Mouse (Mus musculus) CH12.LX (cell line): ENCODE measurements around the gene Ehd3. TPM values are rescaled to one million over a fixed set of nuclear protein-coding genes. Genes with fewer than 3 reads are reported as not detected.

ENCODE experiments used
- DNase-seq: peaks from one replicate; pipeline ENCODE4 v3.0.0-alpha.2; 2013; ENCODE audit errors: extremely low read depth
- H3K27ac ChIP-seq: 2 replicates; pipeline ENCODE4 v1.5.1; 2012; ENCODE audit warnings: low read depth, mild to moderate bottlenecking, control low read depth, moderate library complexity; ENCODE audit not compliant: insufficient read depth
- H3K27me3 ChIP-seq: replicated peaks from 2 replicates; pipeline ENCODE3; 2012; ENCODE audit warnings: inconsistent platforms
- H3K36me3 ChIP-seq, 2 experiments: replicated peaks in 1 of 2; 2 replicates each; pipeline versions ENCODE3 to v1.6.1; 2012; ENCODE audit warnings: inconsistent platforms in 1 of 2, low read length in 1 of 2, mild to moderate bottlenecking in 1 of 2, mixed read lengths in 1 of 2, moderate library complexity in 1 of 2; ENCODE audit not compliant: control insufficient read depth in 1 of 2, insufficient read depth in 1 of 2
- H3K4me1 ChIP-seq, 2 experiments: 2 replicates each; pipeline ENCODE4 v1.6.1; 2012; ENCODE audit warnings: inconsistent platforms in 1 of 2, moderate library complexity in 1 of 2; ENCODE audit not compliant: insufficient read depth in 2 of 2, control insufficient read depth in 1 of 2
- H3K4me2 ChIP-seq: 2 replicates; pipeline ENCODE4 v1.6.1; 2012; ENCODE audit warnings: low read depth, mild to moderate bottlenecking, control low read depth; ENCODE audit not compliant: poor library complexity, insufficient read depth, severe bottlenecking
- H3K4me3 ChIP-seq, 3 experiments: fragments of 150-350 bp in 1 of 3; sonication (generic) in 1 of 3; replicated peaks in 1 of 3; 2 replicates each; pipeline versions ENCODE3 to v1.5.1; 2011 to 2012; ENCODE audit warnings: low read depth in 2 of 3, low read length in 2 of 3, mild to moderate bottlenecking in 2 of 3, moderate library complexity in 2 of 3, control low read depth in 1 of 3, improper control_type of control experiment in 1 of 3, inconsistent platforms in 1 of 3, mixed read lengths in 1 of 3; ENCODE audit not compliant: poor library complexity in 1 of 3
- H3K79me2 ChIP-seq: replicated peaks from 2 replicates; pipeline ENCODE4 v1.6.1; 2012; ENCODE audit warnings: mild to moderate bottlenecking, moderate library complexity; ENCODE audit not compliant: control insufficient read depth, poor library complexity, insufficient read depth, severe bottlenecking; ENCODE audit errors: extremely low read depth
- H3K9ac ChIP-seq: 2 replicates; pipeline ENCODE4 v1.6.1; 2012; ENCODE audit warnings: low read depth, mild to moderate bottlenecking, control low read depth, moderate library complexity; ENCODE audit not compliant: insufficient read depth
- H3K9me3 ChIP-seq: replicated peaks from 2 replicates; pipeline ENCODE3; 2012; ENCODE audit warnings: low read length, inconsistent platforms, mixed read lengths
- BHLHE40 ChIP-seq: IDR thresholded peaks from 2 replicates; pipeline ENCODE4 v1.6.1; 2011; ENCODE audit warnings: mild to moderate bottlenecking, low read depth, low read length, improper control_type of control experiment
- CHD1 ChIP-seq: IDR thresholded peaks from 2 replicates; pipeline ENCODE4 v1.6.1; 2012; ENCODE audit warnings: low read depth, low read length, improper control_type of control experiment, inconsistent platforms
- CTCF ChIP-seq, 2 experiments: IDR thresholded peaks in 1 of 2; conservative IDR thresholded peaks in 1 of 2; 2 replicates each; pipeline ENCODE4 v1.5.1; 2011 to 2012; ENCODE audit warnings: low read depth in 2 of 2, low read length in 2 of 2, improper control_type of control experiment in 1 of 2, inconsistent platforms in 1 of 2, mild to moderate bottlenecking in 1 of 2, moderate library complexity in 1 of 2
- ELF1 ChIP-seq: IDR thresholded peaks from 2 replicates; pipeline ENCODE4 v1.6.1; 2014; ENCODE audit warnings: low read depth, mild to moderate bottlenecking, inconsistent platforms, low read length, improper control_type of control experiment
- GABPA ChIP-seq: IDR thresholded peaks from 2 replicates; pipeline ENCODE4 v1.6.1; 2012; ENCODE audit warnings: low read depth, low read length, improper control_type of control experiment, inconsistent platforms; ENCODE audit not compliant: insufficient replicate concordance
- HCFC1 ChIP-seq: IDR thresholded peaks from 2 replicates; pipeline ENCODE4 v1.6.1; 2012; ENCODE audit warnings: low read depth, mild to moderate bottlenecking, inconsistent platforms, low read length, improper control_type of control experiment
- JUN ChIP-seq: IDR thresholded peaks from 2 replicates; pipeline ENCODE4 v1.6.1; 2011; ENCODE audit warnings: low read depth, mild to moderate bottlenecking, low read length, improper control_type of control experiment, moderate library complexity; ENCODE audit not compliant: insufficient read depth
- MAFK ChIP-seq: IDR thresholded peaks from 2 replicates; pipeline ENCODE4 v1.6.1; 2011; ENCODE audit warnings: low read length, improper control_type of control experiment; ENCODE audit not compliant: insufficient replicate concordance
- MXI1 ChIP-seq: IDR thresholded peaks from 2 replicates; pipeline ENCODE4 v1.6.1; 2011; ENCODE audit warnings: mild to moderate bottlenecking, low read depth, low read length, improper control_type of control experiment
- MYC ChIP-seq: IDR thresholded peaks from 2 replicates; pipeline ENCODE4 v1.6.1; 2011; ENCODE audit warnings: low read depth, mild to moderate bottlenecking, improper control_type of control experiment, low read length
- NRF1 ChIP-seq: IDR thresholded peaks from 2 replicates; pipeline ENCODE4 v1.6.1; 2014; ENCODE audit warnings: low read depth, mild to moderate bottlenecking, inconsistent platforms, low read length, improper control_type of control experiment, moderate library complexity
- PAX5 ChIP-seq: IDR thresholded peaks from 2 replicates; pipeline ENCODE4 v1.6.1; 2012; ENCODE audit warnings: low read length, inconsistent platforms, mixed read lengths
- POLR2A ChIP-seq: IDR thresholded peaks from 2 replicates; pipeline ENCODE4 v1.6.1; 2011; ENCODE audit warnings: low read depth, mild to moderate bottlenecking, improper control_type of control experiment, low read length
- POLR2AphosphoS2 ChIP-seq: IDR thresholded peaks from 2 replicates; pipeline ENCODE4 v1.6.1; 2011; ENCODE audit warnings: low read depth, low read length, improper control_type of control experiment
- RAD21 ChIP-seq: IDR thresholded peaks from 2 replicates; pipeline ENCODE4 v1.6.1; 2011; ENCODE audit warnings: low read depth, mild to moderate bottlenecking, low read length, improper control_type of control experiment, moderate library complexity
- RCOR1 ChIP-seq: conservative IDR thresholded peaks from 2 replicates; pipeline ENCODE4 v1.6.1; 2012; ENCODE audit warnings: low read depth, mild to moderate bottlenecking, inconsistent platforms, low read length, improper control_type of control experiment
- SIN3A ChIP-seq: IDR thresholded peaks from 2 replicates; pipeline ENCODE4 v1.6.1; 2012; ENCODE audit warnings: low read length, improper control_type of control experiment, inconsistent platforms
- SMC3 ChIP-seq: IDR thresholded peaks from 2 replicates; pipeline ENCODE4 v1.6.1; 2011; ENCODE audit warnings: low read depth, low read length, improper control_type of control experiment
- TCF12 ChIP-seq: IDR thresholded peaks from 2 replicates; pipeline ENCODE4 v1.6.1; 2014; ENCODE audit warnings: low read depth, mild to moderate bottlenecking, inconsistent platforms, low read length, improper control_type of control experiment
- UBTF ChIP-seq: IDR thresholded peaks from 2 replicates; pipeline ENCODE4 v1.6.1; 2012; ENCODE audit warnings: low read depth, mild to moderate bottlenecking, inconsistent platforms, low read length, improper control_type of control experiment, moderate library complexity
- ZKSCAN1 ChIP-seq: IDR thresholded peaks from 2 replicates; pipeline ENCODE4 v1.6.1; 2012; ENCODE audit warnings: low read depth, inconsistent platforms, low read length, improper control_type of control experiment, borderline replicate concordance
- dilution Hi-C: fragments of 300-500 bp; cut with MboI; formaldehyde crosslinking; loops from 2 replicates; pipeline ENCODE4 v1.14.3; 2020; ENCODE audit warnings: low sequenced_read_pairs; ENCODE audit not compliant: extremely low pct_unique_long_range_greater_than_20kb, extremely low pct_ligation_motif_present
- in situ Hi-C: fragments of 300-500 bp; cut with MboI; formaldehyde crosslinking; loops from 3 replicates; pipeline ENCODE4 v1.14.3; 2019; ENCODE audit warnings: low sequenced_read_pairs, low pct_ligation_motif_present, low pct_unique_long_range_greater_than_20kb, mixed read lengths
- polyA plus RNA-seq: library from polyadenylated mRNA; unstranded; fragments of >175 nt; gene quantifications from 2 replicates; pipeline ENCODE4 v1.2.1, GENCODE M21; 2012; ENCODE audit warnings: low read depth; ENCODE audit not compliant: insufficient read length
- total RNA-seq, 2 experiments: library from RNA; depleted of rRNA; stranded (reverse); fragments of 300-350 nt in 1 of 2; fragments of >200 nt in 1 of 2; gene quantifications; 2 replicates each; pipeline ENCODE4 v1.2.3; 2012 to 2014

Gene Ehd3
- total RNA-seq (2012; rRNA removed) (11.0 and 12.2 TPM in 2 replicates), total RNA-seq (2014; rRNA removed) (26.5 and 26.8 TPM in 2 replicates), polyA plus RNA-seq (35.9 and 37.0 TPM in 2 replicates)

GRCm38 (mm10) chr17:73803521-73804184 lies at the start of gene Ehd3:
Gene Ehd3 (plus strand): TSS chr17:73804134.
- Histone ChIP-seq H3K27me3 (peaks cover 6% of the 10 kb centered on the region), H3K9me3 (no peaks in the 10 kb centered on the region), H3K36me3 (no peaks in the 10 kb centered on the region), H3K4me1 (peaks cover 7 to 29% of the 10 kb centered on the region in 2 experiments), H3K4me3 (peak within 1 kb of the TSS; percentile 63 to 71 (median 66)), H3K4me2 (peak within 1 kb of the TSS; percentile 58), H3K27ac (no peak within 1 kb of the TSS), H3K9ac (peak within 1 kb of the TSS; percentile 18; the same call in 1 of the 2 replicates), H3K79me2 (no peaks in the 10 kb centered on the region)
- in situ Hi-C loops, result no loop called here
- TF ChIP-seq RAD21 (peak; percentile 31), CTCF (conservative IDR thresholded peaks at IDR 0.05 in 1 of 2, IDR thresholded peaks at IDR 0.05 in 1 of 2; ENCODE audit: low read depth in 2 of 2, low read length in 2 of 2) (peak in 1 of 2 experiments; percentile 45; a peak in 2 of 4 replicates), SMC3 (peak; percentile 36; the same call in 1 of the 2 replicates), TCF12 (no peak), HCFC1 (no peak), SIN3A (no peak)
- no peak for DNase-seq
- dilution Hi-C loops, result no loop called here

DNA sequence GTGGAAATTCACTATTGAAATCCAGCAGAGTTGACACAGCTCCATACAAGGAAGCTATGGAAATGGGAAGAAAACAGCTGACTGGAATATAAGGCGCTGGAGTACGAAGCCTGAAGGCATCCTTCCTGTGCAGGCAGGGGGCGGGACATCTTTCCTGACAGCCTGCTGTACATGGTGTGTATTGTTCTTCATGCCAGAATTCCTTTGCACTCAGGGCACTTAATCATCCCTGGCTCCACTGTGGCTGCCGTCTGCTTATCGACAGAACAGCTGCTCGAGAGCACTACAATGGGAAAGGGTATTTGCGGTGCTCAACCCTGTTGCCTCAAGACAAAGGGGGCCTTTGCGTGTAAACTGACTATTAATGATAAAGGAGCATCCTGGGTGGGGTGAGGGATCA lies 33.0 kb upstream of the Ehd3 start:
- Histone ChIP-seq H3K4me2 (no peak overlapping the region), H3K9ac (no peak overlapping the region), H3K4me1 (no peaks in the 10 kb centered on the region), H3K27ac (no peak overlapping the region), H3K79me2 (no peaks in the 10 kb centered on the region)
- dilution Hi-C loops, result no loop called here
- DNase-seq, result no peak
- TF ChIP-seq MYC (no peak), GABPA (no peak), TCF12 (no peak), RCOR1 (no peak)
- TF ChIP-seq, all 38 proteins: peak for 0
- Histone ChIP-seq H3K27me3 (no peaks in the 10 kb centered on the region), H3K4me3 (no peak overlapping the region), H3K9me3 (no peaks in the 10 kb centered on the region), H3K36me3 (no peaks in the 10 kb centered on the region)
- in situ Hi-C loops, result no loop called here

DNA sequence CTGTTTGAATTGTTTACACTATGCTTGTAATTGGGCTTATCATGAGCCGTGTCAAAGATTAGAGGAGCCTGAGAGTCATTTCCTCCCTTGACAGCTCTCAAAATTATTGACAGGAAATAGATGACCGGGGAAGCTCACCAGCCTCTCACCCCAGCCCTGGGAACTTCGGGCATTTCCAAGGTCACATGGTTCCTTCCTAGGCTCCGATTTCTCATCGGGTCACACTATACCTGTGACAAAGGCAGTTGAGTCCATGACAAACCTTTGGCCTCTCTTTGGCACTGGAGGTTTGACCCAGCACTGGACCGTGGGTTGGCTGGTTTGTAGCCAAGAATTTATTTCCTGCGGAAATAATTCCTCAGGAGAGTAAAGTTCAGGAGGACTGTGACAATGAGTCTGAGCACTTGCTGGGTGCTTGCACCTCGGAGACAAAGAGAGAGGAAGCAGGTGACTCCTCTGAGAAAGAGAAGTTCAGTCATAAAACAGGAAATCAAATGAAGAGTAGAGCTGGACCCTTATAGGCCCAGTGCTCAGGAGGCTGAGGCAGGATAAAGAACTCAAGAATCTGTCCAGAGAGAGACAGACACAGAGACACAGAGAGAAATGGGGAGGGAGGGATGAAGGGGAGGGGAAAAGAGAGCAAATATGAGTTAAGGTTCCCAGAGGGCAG lies 17.2 kb upstream of the Ehd3 start:
- Histone ChIP-seq H3K27me3 (no peaks in the 10 kb centered on the region), H3K9ac (no peak overlapping the region), H3K79me2 (no peaks in the 10 kb centered on the region), H3K27ac (no peak overlapping the region), H3K4me3 (no peak overlapping the region)
- dilution Hi-C loops, result no loop called here
- TF ChIP-seq UBTF, result no peak
- TF ChIP-seq JUN, result no peak
- no peak for TF ChIP-seq CTCF (conservative IDR thresholded peaks at IDR 0.05 in 1 of 2, IDR thresholded peaks at IDR 0.05 in 1 of 2; ENCODE audit: low read depth in 2 of 2, low read length in 2 of 2)
- no peak for TF ChIP-seq NRF1
- no peak for TF ChIP-seq BHLHE40
- no peak for TF ChIP-seq MXI1
- no peak for TF ChIP-seq TCF12
- no peak for TF ChIP-seq CHD1
- TF ChIP-seq POLR2AphosphoS2, result no peak
- TF ChIP-seq ELF1, result no peak
- no peak for TF ChIP-seq POLR2A
- TF ChIP-seq MYC, result no peak
- TF ChIP-seq MAFK, result no peak
- no peak for TF ChIP-seq ZKSCAN1
- TF ChIP-seq PAX5, result no peak
- TF ChIP-seq, all 38 proteins: peak for 0
- DNase-seq, result no peak
- H3K9me3 ChIP-seq, result no peaks in the 10 kb centered on the region
- H3K36me3 ChIP-seq, result no peaks in the 10 kb centered on the region
- peaks cover 0 to 5% of the 10 kb centered on the region in 2 experiments; a peak in 2 of 4 replicates for H3K4me1 ChIP-seq
- in situ Hi-C loops, result no loop called here
- no peak overlapping the region for H3K4me2 ChIP-seq
